In genomic region chr8:121248823-121249222, GRCm38 (mm10) we compare ENCODE assay signal across 12 mouse cellular contexts.
DNase-seq lines count a peak whose midpoint lies in the region; ATAC-seq and TF ChIP-seq lines count a peak whose summit lies in the region.
"Had no signal": no experiment of that assay in that cellular context is flagged by ENCODE, and none has a peak within 500 bp of the region (broad histone marks: within the 10 kb centered on the region; RNA-seq: fewer than 3 reads in every experiment).

No protein-coding gene starts in this region.

- H3K36me3 ChIP-seq in kidney, embryonic 14.5 days (ENCODE audit: control insufficient read depth, insufficient read depth, low read length), result no peaks in the 10 kb centered on the region
- no peaks in the 10 kb centered on the region for H3K36me3 ChIP-seq in heart, postnatal 0 days (replicated peaks; ENCODE audit: control insufficient read depth, insufficient read depth, low read length)
- H3K36me3 ChIP-seq: embryonic facial prominence, embryonic 15.5 days had no signal

- WGBS in kidney, embryonic 14.5 days, result 67% methylated on average over 7 of the region's 7 CpGs
- WGBS in heart, postnatal 0 days, result 45% methylated on average over 7 of the region's 7 CpGs

- H3K27me3 ChIP-seq in kidney, embryonic 14.5 days (ENCODE audit: control insufficient read depth, insufficient read depth, low read length), result peaks cover 9% of the 10 kb centered on the region; the same call in 1 of the 2 replicates
- peaks cover 18% of the 10 kb centered on the region for H3K27me3 ChIP-seq in heart, postnatal 0 days (ENCODE audit: control insufficient read depth, insufficient read depth, low read length)

- no peak overlapping the region for H3K9ac ChIP-seq in kidney, embryonic 14.5 days (ENCODE audit: low read depth, low read length)
- no peak overlapping the region for H3K9ac ChIP-seq in heart, postnatal 0 days (replicated peaks; ENCODE audit: low read depth, low read length)
- H3K9ac ChIP-seq: embryonic facial prominence, embryonic 15.5 days had no signal

- DNase-seq in kidney, adult 8-10 months, result peak; percentile 43 to 44
- peak; percentile 84 for DNase-seq in adrenal gland, postnatal 10 days
- DNase-seq in heart, postnatal 0 days (ENCODE audit: low spot score), result peak; percentile 51
- DNase-seq in lung, postnatal 14 days, result peak; percentile 28
- no peak for DNase-seq in ovary, postnatal 36 days (ENCODE audit: low spot score)
- DNase-seq in cerebellum, postnatal 4 days (ENCODE audit: low spot score in 2 of 2), result no peak
- no peak for DNase-seq in gastrocnemius, adult 8-10 months (ENCODE audit: low spot score in 2 of 2)
- DNase-seq: cerebellum, adult 8-10 months; gastrocnemius, postnatal 14 days had no signal

- H3K4me2 ChIP-seq in kidney, embryonic 14.5 days (replicated peaks; ENCODE audit: low read depth, low read length), result no peak overlapping the region
- no peak overlapping the region for H3K4me2 ChIP-seq in heart, postnatal 0 days (ENCODE audit: low read depth, low read length)
- H3K4me2 ChIP-seq: embryonic facial prominence, embryonic 15.5 days had no signal

- no peak for TF ChIP-seq CTCF in heart, postnatal 0 days (IDR thresholded peaks at IDR 0.05; ENCODE audit: low read depth)

- no peak overlapping the region for H3K27ac ChIP-seq in kidney, embryonic 14.5 days (ENCODE audit: low read depth, low read length)
- H3K27ac ChIP-seq in heart, postnatal 0 days (ENCODE audit: low read depth), result no peak overlapping the region
- H3K27ac ChIP-seq: embryonic facial prominence, embryonic 15.5 days had no signal

- no peaks in the 10 kb centered on the region for H3K9me3 ChIP-seq in kidney, embryonic 14.5 days (ENCODE audit: control insufficient read depth, low read length)
- H3K9me3 ChIP-seq in heart, postnatal 0 days (replicated peaks; ENCODE audit: control insufficient read depth, low read length), result no peaks in the 10 kb centered on the region
- H3K9me3 ChIP-seq: embryonic facial prominence, embryonic 15.5 days had no signal

- TF ChIP-seq EP300 in heart, postnatal 0 days (IDR thresholded peaks at IDR 0.05; ENCODE audit: low read depth), result no peak

- no peak for ATAC-seq in kidney, embryonic 14.5 days (ENCODE audit: low FRiP score, low TSS enrichment)
- ATAC-seq in heart, postnatal 0 days (ENCODE audit: insufficient read depth, low read depth), result peak; percentile 69
- ATAC-seq: CD4-positive, CD25-positive, alpha-beta regulatory T cell, adult 4 months had no signal

- peaks cover 28% of the 10 kb centered on the region for H3K4me1 ChIP-seq in kidney, embryonic 14.5 days (ENCODE audit: control insufficient read depth, insufficient read depth, low read length)
- no peaks in the 10 kb centered on the region for H3K4me1 ChIP-seq in heart, postnatal 0 days (ENCODE audit: control insufficient read depth, insufficient read depth)

- H3K4me3 ChIP-seq in kidney, embryonic 14.5 days (ENCODE audit: low read length), result no peak overlapping the region
- no peak overlapping the region for H3K4me3 ChIP-seq in heart, postnatal 0 days (ENCODE audit: low read depth, low read length)
- H3K4me3 ChIP-seq: embryonic facial prominence, embryonic 15.5 days had no signal

Comparison
In these comparisons a context has a peak if more than half of its experiments do, and no peak if none do; other contexts are left out.
1. DNase-seq: peak in kidney, adult 8-10 months (2 of 2), adrenal gland, postnatal 10 days (single experiment), heart, postnatal 0 days (single experiment) and lung, postnatal 14 days (single experiment); none in ovary, postnatal 36 days (single experiment), cerebellum, postnatal 4 days (0 of 2) and gastrocnemius, adult 8-10 months (0 of 2).